Mouse (Mus musculus): Measurements from ENCODE around the gene Ptgdr2.

DNA sequence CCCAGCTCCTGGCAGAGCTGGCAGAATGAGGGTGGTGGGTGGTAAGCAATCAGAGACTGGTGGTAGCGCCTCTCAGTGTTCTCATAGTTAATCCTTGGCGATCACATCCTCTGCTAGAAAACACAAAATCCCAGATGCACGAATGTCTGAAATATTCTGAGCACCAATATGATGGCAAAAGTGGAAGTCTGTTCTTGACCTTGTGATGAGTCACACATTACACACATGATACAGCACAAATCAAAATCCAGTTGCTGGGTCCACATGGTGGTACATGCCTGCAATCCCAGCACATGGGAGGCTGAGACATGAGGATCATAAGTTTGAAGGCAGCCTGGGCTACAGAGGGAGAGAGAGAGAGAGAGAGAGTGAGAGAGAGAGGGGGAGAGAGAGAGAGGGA, 15.9 kb upstream of the Ptgdr2 start:
- TF ChIP-seq EP300 (IDR thresholded peaks at IDR 0.05) (no peak), CTCF (IDR thresholded peaks at IDR 0.05) (no peak)

Measured in lung, postnatal 0 days (tissue).